Mouse (Mus musculus) limb, embryonic 15.5 days (tissue): ENCODE measurements around the gene Greb1. TPM values are rescaled to one million over a fixed set of nuclear protein-coding genes. Genes with fewer than 3 reads are reported as not detected.

Experiments
- ATAC-seq: fragments of 200-750 bp; cut with Nextera tagmentation; 2 replicates; pipeline ENCODE4 v1.8.0; 2017; ENCODE audit warnings: low read depth, moderate TSS enrichment; ENCODE audit not compliant: insufficient number of reproducible peaks, low FRiP score, low TSS enrichment
- H3K27ac ChIP-seq: fragments of 300-500 bp; sonication (generic); 2 replicates; pipeline ENCODE4 v1.5.1; 2015; ENCODE audit warnings: moderate library complexity, mild to moderate bottlenecking, inconsistent platforms
- H3K27me3 ChIP-seq: fragments of 300-500 bp; sonication (generic); 2 replicates; pipeline ENCODE4 v1.6.1; 2015; ENCODE audit warnings: inconsistent platforms
- H3K36me3 ChIP-seq: fragments of 300-500 bp; sonication (generic); 2 replicates; pipeline ENCODE4 v1.6.1; 2015; ENCODE audit warnings: inconsistent platforms
- H3K4me1 ChIP-seq: fragments of 300-500 bp; sonication (generic); 2 replicates; pipeline ENCODE4 v1.6.1; 2015; ENCODE audit warnings: inconsistent platforms
- H3K4me2 ChIP-seq: fragments of 300-500 bp; sonication (generic); 2 replicates; pipeline ENCODE4 v1.6.1; 2015; ENCODE audit warnings: mild to moderate bottlenecking, inconsistent platforms
- H3K4me3 ChIP-seq: fragments of 300-500 bp; sonication (generic); 2 replicates; pipeline ENCODE4 v1.5.1; 2015; ENCODE audit warnings: mild to moderate bottlenecking, inconsistent platforms
- H3K9ac ChIP-seq: fragments of 300-500 bp; sonication (generic); 2 replicates; pipeline ENCODE4 v1.6.1; 2015; ENCODE audit warnings: inconsistent platforms
- H3K9me3 ChIP-seq: fragments of 300-500 bp; sonication (generic); 2 replicates; pipeline ENCODE4 v1.6.1; 2016; ENCODE audit warnings: inconsistent platforms
- WGBS: fragments of 180-500 bp; shearing (Covaris S2); methylation state at CpG from one replicate; pipeline ENCODE4 v1.1.7; 2015; 5-methylcytosine and 5-hydroxymethylcytosine counted together
- polyA plus RNA-seq: library from polyadenylated mRNA; unstranded; fragments of >200 nt; fragmentation: Nextera tagmentation; extraction: Ambion mirVana; gene quantifications from 2 replicates; pipeline ENCODE4 v1.2.1, GENCODE M21; 2015

The Greb1 gene
- polyA plus RNA-seq, 1 experiment from 2014 or later = 0.81 TPM

- H3K9ac ChIP-seq = no peak overlapping the region
- no peak overlapping the region for H3K4me2 ChIP-seq
- 70% methylated on average over 6 of the region's 6 CpGs for WGBS
- no peak for ATAC-seq
- no peaks in the 10 kb centered on the region for H3K9me3 ChIP-seq
- no peaks in the 10 kb centered on the region for H3K36me3 ChIP-seq
- H3K27ac ChIP-seq = no peak overlapping the region
- no peak overlapping the region for H3K4me3 ChIP-seq
- H3K27me3 ChIP-seq = no peaks in the 10 kb centered on the region
- H3K4me1 ChIP-seq = no peaks in the 10 kb centered on the region
Observed at GRCm38 (mm10) chr12:16662955-16663585, 137.6 kb downstream of the Greb1 start.

DNA sequence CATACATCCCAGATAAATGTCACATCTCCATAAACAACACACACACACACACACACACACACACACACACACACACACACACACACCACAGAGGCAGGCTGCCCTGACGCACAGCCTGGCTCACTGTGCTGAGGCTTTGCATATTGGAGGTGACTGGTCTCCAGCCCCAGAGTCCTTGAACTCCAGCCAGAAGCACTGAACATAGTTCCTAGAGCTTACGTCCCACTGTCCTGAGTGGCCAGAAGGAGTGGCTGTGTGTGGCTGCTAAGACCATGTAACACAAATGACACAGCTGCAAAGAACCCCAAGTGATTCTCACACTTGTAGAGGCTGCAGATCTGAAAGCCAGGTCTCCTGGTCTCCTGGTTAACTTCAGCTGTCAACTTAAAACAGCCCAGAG lies 138.8 kb downstream of the Greb1 start:
- ATAC-seq = no peak

GRCm38 (mm10) chr12:16661459-16661858 lies 139.2 kb downstream of the Greb1 start:
- H3K4me3 ChIP-seq = no peak overlapping the region
- WGBS = 69% methylated on average over 10 of the region's 10 CpGs
- no peak overlapping the region for H3K4me2 ChIP-seq
- no peaks in the 10 kb centered on the region for H3K9me3 ChIP-seq
- no peak overlapping the region for H3K9ac ChIP-seq
- H3K27ac ChIP-seq = no peak overlapping the region
- H3K27me3 ChIP-seq = no peaks in the 10 kb centered on the region
- no peaks in the 10 kb centered on the region for H3K4me1 ChIP-seq
- ATAC-seq = no peak
- H3K36me3 ChIP-seq = no peaks in the 10 kb centered on the region

More for the DNA sequence above, 138.8 kb downstream of the Greb1 start:
- H3K27me3 ChIP-seq = no peaks in the 10 kb centered on the region
- 72% methylated on average over 2 of the region's 2 CpGs for WGBS
- H3K27ac ChIP-seq = no peak overlapping the region
- no peaks in the 10 kb centered on the region for H3K9me3 ChIP-seq
- no peaks in the 10 kb centered on the region for H3K36me3 ChIP-seq
- H3K4me2 ChIP-seq = no peak overlapping the region
- H3K9ac ChIP-seq = no peak overlapping the region
- no peaks in the 10 kb centered on the region for H3K4me1 ChIP-seq
- H3K4me3 ChIP-seq = no peak overlapping the region

GRCm38 (mm10) chr12:16656906-16657875 lies 143.5 kb downstream of the Greb1 start:
- WGBS = 70% methylated on average over 5 of the region's 5 CpGs
- peaks cover 9% of the 10 kb centered on the region for H3K4me1 ChIP-seq
- H3K9ac ChIP-seq = no peak overlapping the region
- H3K27me3 ChIP-seq = peaks cover 38% of the 10 kb centered on the region
- no peaks in the 10 kb centered on the region for H3K9me3 ChIP-seq
- H3K4me2 ChIP-seq = no peak overlapping the region
- no peaks in the 10 kb centered on the region for H3K36me3 ChIP-seq
- ATAC-seq = no peak
- H3K27ac ChIP-seq = no peak overlapping the region
- H3K4me3 ChIP-seq = no peak overlapping the region

DNA sequence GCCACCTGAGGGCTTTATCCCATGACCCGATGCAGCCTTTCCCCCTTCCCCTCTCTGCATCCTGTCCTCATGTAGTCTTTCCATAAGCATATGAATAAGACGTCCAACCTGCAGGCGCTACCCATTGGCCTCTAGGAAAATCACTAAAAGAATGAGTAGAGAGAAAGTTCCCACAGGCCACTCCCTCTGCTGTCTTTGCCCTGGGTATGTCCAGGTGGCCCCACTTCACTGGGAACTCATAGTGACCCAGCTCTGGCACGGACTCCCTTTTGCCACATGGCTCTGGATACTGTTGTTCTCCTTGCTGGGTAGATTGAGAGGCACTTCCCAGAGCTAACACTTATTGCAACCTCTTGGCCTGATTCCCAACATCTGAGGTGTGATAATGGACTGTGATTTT lies 145.1 kb downstream of the Greb1 start:
- peaks cover 9% of the 10 kb centered on the region for H3K4me1 ChIP-seq
- WGBS = 63% methylated on average over 4 of the region's 4 CpGs
- no peak overlapping the region for H3K4me2 ChIP-seq
- H3K9ac ChIP-seq = no peak overlapping the region
- H3K9me3 ChIP-seq = no peaks in the 10 kb centered on the region
- no peaks in the 10 kb centered on the region for H3K36me3 ChIP-seq
- H3K27me3 ChIP-seq = peaks cover 50% of the 10 kb centered on the region
- H3K4me3 ChIP-seq = no peak overlapping the region
- H3K27ac ChIP-seq = no peak overlapping the region
- ATAC-seq = no peak

DNA sequence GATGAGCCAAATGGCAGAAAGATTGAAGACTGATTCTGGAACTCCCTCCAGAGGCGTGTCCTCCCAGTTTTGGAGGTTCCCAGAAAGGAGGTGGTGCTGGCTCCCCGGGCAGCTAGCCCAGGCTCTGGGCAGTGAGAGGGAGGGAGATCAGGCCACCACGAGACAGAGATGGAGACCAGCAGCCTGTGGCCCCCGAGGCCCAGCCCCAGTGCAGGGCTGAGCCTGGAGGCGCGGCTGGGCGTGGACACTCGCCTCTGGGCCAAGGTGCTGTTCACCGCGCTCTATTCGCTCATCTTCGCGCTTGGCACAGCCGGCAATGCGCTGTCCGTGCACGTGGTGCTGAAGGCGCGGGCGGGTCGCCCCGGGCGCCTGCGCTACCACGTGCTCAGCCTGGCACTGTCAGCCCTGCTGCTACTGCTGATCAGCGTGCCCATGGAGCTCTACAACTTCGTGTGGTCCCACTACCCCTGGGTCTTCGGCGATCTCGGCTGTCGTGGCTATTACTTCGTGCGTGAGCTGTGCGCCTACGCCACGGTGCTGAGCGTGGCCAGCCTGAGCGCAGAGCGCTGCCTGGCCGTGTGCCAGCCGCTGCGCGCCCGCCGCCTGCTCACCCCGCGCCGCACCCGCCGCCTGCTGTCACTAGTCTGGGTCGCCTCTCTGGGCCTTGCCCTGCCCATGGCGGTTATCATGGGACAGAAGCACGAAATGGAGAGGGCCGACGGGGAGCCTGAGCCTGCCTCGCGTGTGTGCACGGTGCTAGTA lies 147.2 kb downstream of the Greb1 start, which contains the start of gene Ntsr2:
Ntsr2 (plus strand) TSS at position 51 of the 762 bp plus-strand sequence.
- peak; percentile 70 for ATAC-seq
- H3K27me3 ChIP-seq = peaks cover 50% of the 10 kb centered on the region
- H3K4me1 ChIP-seq = peaks cover 9% of the 10 kb centered on the region
- H3K4me2 ChIP-seq = peak within 1 kb of the TSS; percentile 63
- peak within 1 kb of the TSS; percentile 32 for H3K4me3 ChIP-seq
- no peaks in the 10 kb centered on the region for H3K9me3 ChIP-seq
- 7% methylated on average over 58 of the region's 58 CpGs for WGBS
- H3K36me3 ChIP-seq = no peaks in the 10 kb centered on the region
- H3K27ac ChIP-seq = no peak within 1 kb of the TSS
- no peak within 1 kb of the TSS for H3K9ac ChIP-seq

DNA sequence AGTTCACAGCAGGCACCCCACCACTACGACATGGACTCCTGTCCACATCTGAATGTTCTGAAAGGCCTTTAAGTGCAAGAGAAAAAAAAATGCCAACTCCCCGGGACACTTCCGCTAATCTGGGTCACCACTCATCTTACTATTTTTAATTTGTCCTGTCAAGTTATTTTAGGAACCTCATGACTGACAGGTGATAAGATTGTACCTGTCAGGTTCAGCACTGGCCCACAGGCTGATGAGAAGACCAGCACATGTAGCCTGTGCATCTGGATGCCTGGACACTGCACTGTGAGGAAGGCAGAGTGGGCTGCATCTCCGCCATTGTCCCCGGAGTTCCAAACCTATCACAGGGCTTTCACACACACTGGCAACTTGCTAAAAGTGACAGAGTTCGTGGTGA lies 150.9 kb downstream of the Greb1 start:
- H3K27ac ChIP-seq = no peak overlapping the region
- H3K36me3 ChIP-seq = no peaks in the 10 kb centered on the region
- no peak overlapping the region for H3K4me2 ChIP-seq
- H3K9ac ChIP-seq = no peak overlapping the region
- 81% methylated on average over 6 of the region's 6 CpGs for WGBS
- no peak for ATAC-seq
- H3K4me3 ChIP-seq = no peak overlapping the region
- peaks cover 38% of the 10 kb centered on the region for H3K27me3 ChIP-seq
- H3K9me3 ChIP-seq = no peaks in the 10 kb centered on the region
- peaks cover 9% of the 10 kb centered on the region for H3K4me1 ChIP-seq

- 87% methylated on average over 6 of the region's 6 CpGs for WGBS
- Histone ChIP-seq H3K36me3 (no peaks in the 10 kb centered on the region), H3K27ac (no peak overlapping the region), H3K27me3 (peaks cover 22% of the 10 kb centered on the region), H3K9ac (no peak overlapping the region), H3K4me3 (no peak overlapping the region), H3K4me1 (peaks cover 10% of the 10 kb centered on the region), H3K4me2 (no peak overlapping the region), H3K9me3 (no peaks in the 10 kb centered on the region)
- no peak for ATAC-seq
Observed at GRCm38 (mm10) chr12:16648273-16648672, 152.4 kb downstream of the Greb1 start.

- Histone ChIP-seq H3K27me3 (0 out of 2 replicates have a peak, but pooled peaks cover 9% of the 10 kb centered on the region), H3K36me3 (no peaks in the 10 kb centered on the region), H3K27ac (no peak overlapping the region), H3K4me2 (no peak overlapping the region), H3K4me3 (no peak overlapping the region), H3K4me1 (peaks cover 8% of the 10 kb centered on the region), H3K9ac (no peak overlapping the region), H3K9me3 (no peaks in the 10 kb centered on the region)
- 42% methylated on average over 9 of the region's 9 CpGs for WGBS
- no peak for ATAC-seq
Observed at GRCm38 (mm10) chr12:16646780-16647409, 153.8 kb downstream of the Greb1 start.

- no peaks in the 10 kb centered on the region for H3K36me3 ChIP-seq
- no peak overlapping the region for H3K9ac ChIP-seq
- no peak overlapping the region for H3K27ac ChIP-seq
- H3K4me1 ChIP-seq = peaks cover 8% of the 10 kb centered on the region
- ATAC-seq = no peak
- H3K4me2 ChIP-seq = no peak overlapping the region
- H3K27me3 ChIP-seq = no peaks in the 10 kb centered on the region
- WGBS = 54% methylated on average over 8 of the region's 8 CpGs
- H3K9me3 ChIP-seq = no peaks in the 10 kb centered on the region
- no peak overlapping the region for H3K4me3 ChIP-seq
Observed at GRCm38 (mm10) chr12:16644698-16645097, 156.0 kb downstream of the Greb1 start.

DNA sequence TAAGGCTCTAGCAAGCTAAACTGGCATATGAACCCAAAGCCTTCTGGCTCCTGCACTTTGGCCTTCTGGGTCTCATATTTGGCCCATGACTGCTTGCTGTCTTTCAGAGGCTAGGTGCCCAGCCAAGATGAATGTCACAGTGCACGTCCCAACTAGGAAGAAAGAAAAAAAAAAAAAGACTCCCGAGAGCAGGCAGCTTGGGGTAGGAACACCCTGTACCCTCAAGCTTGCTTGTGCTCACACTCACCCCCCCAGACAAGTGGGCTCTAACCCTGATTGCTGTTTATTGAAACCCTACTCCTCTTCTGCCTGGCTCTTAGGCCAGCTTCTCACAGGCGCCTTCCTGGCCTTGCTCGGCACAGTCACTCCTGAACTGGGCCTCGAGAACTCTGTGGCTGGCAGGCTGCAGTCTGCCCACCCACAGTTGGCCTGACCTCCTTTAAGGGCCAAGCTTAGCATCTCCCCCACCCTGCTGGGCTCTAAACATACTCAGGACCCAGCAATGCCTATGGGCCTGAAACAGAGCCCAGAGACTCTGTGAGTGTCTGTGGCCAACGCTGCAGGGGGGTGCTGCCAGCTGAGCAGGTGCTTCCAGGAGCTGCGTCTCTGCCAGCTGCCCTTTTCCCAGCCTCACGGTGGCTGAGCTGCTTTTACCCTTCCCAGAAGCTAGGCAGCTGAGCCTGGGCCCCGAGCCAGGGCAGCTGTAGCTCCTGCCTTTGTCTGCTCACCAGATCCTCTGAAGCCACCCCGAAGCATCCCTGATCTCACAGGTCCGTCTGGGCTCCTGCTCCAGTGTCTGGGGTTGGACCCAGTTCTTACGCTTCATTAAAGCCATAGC lies 157.0 kb downstream of the Greb1 start:
- 46% methylated on average over 12 of the region's 12 CpGs for WGBS
- ATAC-seq = peak; percentile 50; the same call in 1 of the 2 replicates

More for the DNA sequence above, 157.0 kb downstream of the Greb1 start:
- Histone ChIP-seq H3K27ac (no peak overlapping the region), H3K9ac (no peak overlapping the region), H3K36me3 (no peaks in the 10 kb centered on the region), H3K27me3 (no peaks in the 10 kb centered on the region), H3K4me2 (no peak overlapping the region), H3K9me3 (no peaks in the 10 kb centered on the region), H3K4me1 (peaks cover 8% of the 10 kb centered on the region), H3K4me3 (no peak overlapping the region)
